Mouse (Mus musculus) limb, embryonic 10.5 days (tissue): ENCODE results near the gene Gm10645. TPM values are rescaled to one million over a fixed set of nuclear protein-coding genes. Genes with fewer than 3 reads are reported as not detected.

Experiments used
- DNase-seq: peaks from one replicate; pipeline ENCODE4 v3.0.0-alpha.2; 2017; ENCODE audit warnings: low spot score
- H3K27ac ChIP-seq: fragments of 300-500 bp; sonication (generic); 2 replicates; pipeline ENCODE4 v1.5.1; 2016; ENCODE audit warnings: mild to moderate bottlenecking
- H3K27me3 ChIP-seq: fragments of 300-500 bp; sonication (generic); 2 replicates; pipeline ENCODE4 v1.6.1; 2016; ENCODE audit warnings: low read depth, mild to moderate bottlenecking; ENCODE audit not compliant: poor library complexity, severe bottlenecking
- H3K36me3 ChIP-seq: fragments of 300-500 bp; sonication (generic); 2 replicates; pipeline ENCODE4 v1.6.1; 2016; ENCODE audit warnings: mild to moderate bottlenecking, moderate library complexity
- H3K4me1 ChIP-seq: fragments of 300-500 bp; sonication (generic); 2 replicates; pipeline ENCODE4 v1.6.1; 2016
- H3K4me3 ChIP-seq: fragments of 300-500 bp; sonication (generic); 2 replicates; pipeline ENCODE4 v1.5.1; 2016; ENCODE audit warnings: mild to moderate bottlenecking, moderate library complexity
- H3K9me3 ChIP-seq: fragments of 300-500 bp; sonication (generic); replicated peaks from 2 replicates; pipeline ENCODE4 v1.6.1; 2016; ENCODE audit warnings: mild to moderate bottlenecking
- WGBS: fragments of 180-500 bp; shearing (Covaris S2); methylation state at CpG from one replicate; pipeline ENCODE4 v1.1.7; 2016; 5-methylcytosine and 5-hydroxymethylcytosine counted together
- polyA plus RNA-seq: library from polyadenylated mRNA; unstranded; fragments of >200 nt; fragmentation: Nextera tagmentation; extraction: Ambion mirVana; gene quantifications from 2 replicates; pipeline ENCODE4 v1.2.1, GENCODE M21; 2016

The Gm10645 gene
- polyA plus RNA-seq, 1 experiment from 2014 or later = 1.3 TPM

- WGBS = 81% methylated on average over 5 of the region's 5 CpGs
- peaks cover 10% of the 10 kb centered on the region for H3K4me1 ChIP-seq
- H3K27ac ChIP-seq = no peak overlapping the region
- H3K4me3 ChIP-seq = no peak overlapping the region
- H3K36me3 ChIP-seq = no peaks in the 10 kb centered on the region
- no peak for DNase-seq
- no peaks in the 10 kb centered on the region for H3K27me3 ChIP-seq
- no peaks in the 10 kb centered on the region for H3K9me3 ChIP-seq
These were observed 16.8 kb upstream of the Gm10645 start for GRCm38 (mm10) chr8:83182784-83183183.

GRCm38 (mm10) chr8:83181851-83182482 is 16.0 kb upstream of the Gm10645 start:
- Histone ChIP-seq H3K36me3 (no peaks in the 10 kb centered on the region), H3K27me3 (no peaks in the 10 kb centered on the region), H3K4me1 (peaks cover 17% of the 10 kb centered on the region), H3K9me3 (no peaks in the 10 kb centered on the region), H3K4me3 (no peak overlapping the region), H3K27ac (no peak overlapping the region)
- no peak for DNase-seq
- 82% methylated on average over 6 of the region's 6 CpGs for WGBS

DNA sequence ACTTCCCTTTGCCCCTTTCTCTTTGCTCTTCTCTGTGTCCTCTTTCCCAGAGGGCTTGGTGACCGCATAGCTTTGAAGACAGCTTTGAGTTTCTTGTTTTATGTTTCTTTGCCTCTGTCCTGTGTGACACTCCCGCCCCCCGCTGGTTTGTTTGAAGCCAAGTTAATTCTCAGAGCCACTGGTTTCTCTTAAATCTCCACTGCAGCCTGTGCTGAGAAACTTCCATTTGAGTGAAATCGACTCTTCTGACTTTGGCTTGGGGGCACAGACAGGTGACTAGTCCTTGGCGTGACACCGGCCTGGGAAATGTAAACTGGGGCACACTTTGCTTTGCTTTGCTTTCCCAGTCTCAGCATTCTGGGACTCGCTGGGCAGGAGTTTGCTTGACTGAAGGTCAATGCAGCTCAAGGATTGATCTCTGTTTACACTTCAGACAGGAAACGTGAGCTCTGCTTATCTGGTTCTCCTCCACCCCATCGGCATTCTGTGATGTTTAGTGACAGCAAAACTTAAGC is 12.3 kb upstream of the Gm10645 start:
- 6% methylated on average over 9 of the region's 9 CpGs for WGBS
- H3K4me1 ChIP-seq = peaks cover 17% of the 10 kb centered on the region
- DNase-seq = peak; percentile 36
- H3K4me3 ChIP-seq = no peak overlapping the region; the same call in 1 of the 2 replicates
- no peaks in the 10 kb centered on the region for H3K27me3 ChIP-seq
- H3K36me3 ChIP-seq = no peaks in the 10 kb centered on the region
- H3K27ac ChIP-seq = no peak overlapping the region
- no peaks in the 10 kb centered on the region for H3K9me3 ChIP-seq

DNA sequence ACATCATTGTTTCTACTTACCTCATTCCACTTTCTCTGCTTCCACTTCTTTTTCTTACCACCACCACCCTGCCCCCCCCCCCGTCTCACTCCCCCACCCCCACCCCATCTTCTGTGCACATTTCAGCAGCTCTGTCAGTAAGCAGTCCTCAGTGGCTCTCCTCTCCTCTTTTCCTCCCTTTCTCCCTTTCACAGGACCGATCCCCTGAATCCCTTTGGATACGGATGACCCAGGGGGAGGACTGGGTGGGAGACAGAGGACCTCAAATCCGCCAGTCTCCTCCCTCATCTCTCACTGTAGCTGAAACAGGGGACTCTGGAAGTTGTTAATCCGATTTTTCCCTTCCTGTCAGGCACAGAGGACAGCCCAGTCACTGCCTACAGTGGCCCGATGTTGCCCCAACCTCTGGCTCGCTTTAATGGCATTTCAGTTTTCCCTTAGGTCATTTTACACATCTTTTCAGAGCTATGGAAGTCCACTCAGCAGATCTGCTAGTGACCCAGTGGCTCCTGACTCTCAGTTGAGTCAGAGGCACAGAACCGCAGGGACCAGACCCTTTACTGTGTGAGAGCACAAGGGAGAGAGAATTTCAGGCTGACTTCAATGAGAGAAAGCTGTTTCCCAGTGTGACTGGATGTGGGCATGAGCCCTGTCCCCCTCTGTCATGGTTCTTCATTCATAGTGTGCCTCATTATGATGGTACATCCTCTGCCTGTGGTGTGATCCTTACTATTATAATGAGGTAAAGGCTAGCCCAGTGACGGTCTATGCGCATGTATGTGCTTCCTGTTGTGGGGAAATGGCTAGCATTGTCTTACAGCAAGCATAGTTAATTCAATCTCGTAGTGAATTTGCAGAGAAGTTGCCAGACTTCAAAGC is 11.6 kb upstream of the Gm10645 start:
- 16% methylated on average over 11 of the region's 11 CpGs for WGBS
- H3K36me3 ChIP-seq = no peaks in the 10 kb centered on the region
- H3K27me3 ChIP-seq = no peaks in the 10 kb centered on the region
- no peak for DNase-seq
- no peaks in the 10 kb centered on the region for H3K9me3 ChIP-seq
- no peak overlapping the region for H3K4me3 ChIP-seq
- H3K27ac ChIP-seq = no peak overlapping the region
- peaks cover 17% of the 10 kb centered on the region for H3K4me1 ChIP-seq

DNA sequence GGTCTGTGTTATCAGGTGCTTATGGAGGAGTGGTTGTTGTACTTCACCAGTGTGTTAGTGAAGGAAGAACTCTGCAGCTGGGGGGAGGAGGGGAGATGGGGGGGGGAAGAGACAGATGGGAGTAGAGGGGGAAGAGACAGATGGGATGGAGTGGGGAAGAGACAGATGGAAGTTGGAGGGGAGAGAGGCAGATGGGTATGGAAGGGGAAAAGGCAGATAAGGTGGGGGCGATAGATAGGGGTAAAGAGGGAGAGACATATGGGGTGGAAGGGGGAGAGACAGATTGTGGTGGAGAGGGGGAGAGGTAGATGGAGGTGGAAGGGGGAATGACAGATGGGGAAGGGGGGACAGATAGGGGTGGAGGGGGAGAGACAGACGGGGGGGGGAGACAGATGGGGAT is 10.8 kb upstream of the Gm10645 start:
- H3K9me3 ChIP-seq = no peaks in the 10 kb centered on the region
- no peak for DNase-seq
- 48% methylated on average over 2 of the region's 2 CpGs for WGBS
- H3K27ac ChIP-seq = no peak overlapping the region
- no peaks in the 10 kb centered on the region for H3K27me3 ChIP-seq
- no peaks in the 10 kb centered on the region for H3K36me3 ChIP-seq
- H3K4me3 ChIP-seq = no peak overlapping the region
- peaks cover 17% of the 10 kb centered on the region for H3K4me1 ChIP-seq

GRCm38 (mm10) chr8:83175680-83176079 is 9.7 kb upstream of the Gm10645 start:
- Histone ChIP-seq H3K27ac (no peak overlapping the region), H3K9me3 (no peaks in the 10 kb centered on the region), H3K36me3 (no peaks in the 10 kb centered on the region), H3K4me1 (peaks cover 17% of the 10 kb centered on the region), H3K27me3 (no peaks in the 10 kb centered on the region), H3K4me3 (no peak overlapping the region)
- DNase-seq = no peak
- WGBS = 80% methylated on average over 10 of the region's 10 CpGs

DNA sequence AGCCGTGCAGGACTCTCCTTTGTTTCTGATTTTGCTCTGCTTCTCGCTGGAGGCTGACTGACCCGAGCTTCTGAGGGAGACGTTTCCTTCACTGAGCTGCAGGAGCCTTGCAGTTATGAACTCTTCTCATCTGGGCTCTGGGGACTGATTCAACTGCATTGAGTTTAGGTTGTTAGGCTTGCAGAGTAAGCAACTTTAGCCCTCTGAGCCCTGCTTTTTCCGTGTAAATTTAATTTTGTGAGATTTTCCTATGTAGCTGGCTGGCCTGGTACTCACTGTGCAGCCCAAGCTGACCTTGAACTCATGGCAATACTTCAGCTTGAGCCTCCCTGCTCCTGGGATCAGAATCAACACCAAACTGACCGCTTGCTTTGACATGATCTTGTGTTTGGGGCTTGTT is 4.9 kb upstream of the Gm10645 start:
- Histone ChIP-seq H3K27ac (no peak overlapping the region), H3K27me3 (no peaks in the 10 kb centered on the region)

DNA sequence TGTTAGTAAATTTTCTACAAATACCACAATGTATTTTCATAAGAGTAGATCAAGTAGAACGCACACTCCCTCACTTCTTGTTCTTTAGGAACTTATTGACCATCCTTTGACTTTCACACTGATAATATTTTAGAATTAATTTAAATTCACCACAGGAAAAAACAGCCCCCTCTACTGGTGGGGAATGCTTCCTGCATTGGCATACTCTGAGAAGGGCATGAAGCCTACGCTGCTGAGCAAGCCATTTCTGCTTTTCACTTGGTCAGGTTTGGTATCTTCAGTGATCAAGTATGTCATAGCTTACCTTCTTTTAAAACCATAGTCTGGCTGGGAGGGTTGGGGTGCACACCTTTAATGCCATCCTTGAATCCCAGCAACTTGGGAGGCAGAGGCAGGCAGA is 3.7 kb upstream of the Gm10645 start:
- 92% methylated on average over 2 of the region's 2 CpGs for WGBS

More for the DNA sequence above, 4.9 kb upstream of the Gm10645 start:
- Histone ChIP-seq H3K4me3 (no peak overlapping the region), H3K36me3 (no peaks in the 10 kb centered on the region), H3K4me1 (0 out of 2 replicates have a peak, but pooled peaks cover 5% of the 10 kb centered on the region), H3K9me3 (no peaks in the 10 kb centered on the region)
- no peak for DNase-seq
- 71% methylated on average over 6 of the region's 6 CpGs for WGBS

DNA sequence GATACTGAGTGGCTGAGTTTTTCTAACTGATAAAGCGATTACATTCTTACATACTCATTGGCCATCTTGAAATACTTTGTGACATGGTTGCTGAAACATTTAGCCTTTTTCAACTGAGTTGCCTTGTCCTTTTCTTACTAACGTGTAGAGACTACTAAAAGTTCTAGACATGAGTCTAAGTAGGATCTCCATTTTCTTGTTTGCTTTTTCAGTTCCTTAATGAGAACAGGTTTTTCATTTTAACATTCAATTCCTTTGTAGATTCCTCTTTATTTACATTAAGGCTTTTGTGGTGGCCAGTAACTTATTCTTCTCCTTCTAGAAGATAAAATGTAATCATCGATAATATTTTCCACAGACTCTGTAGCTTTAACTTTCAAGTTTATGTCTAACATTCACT is 3.2 kb upstream of the Gm10645 start:
- H3K9me3 ChIP-seq = no peaks in the 10 kb centered on the region
- WGBS = 88% methylated on average over 3 of the region's 3 CpGs
- peaks cover 13% of the 10 kb centered on the region; the same call in 1 of the 2 replicates for H3K4me1 ChIP-seq
- H3K27ac ChIP-seq = no peak overlapping the region
- no peaks in the 10 kb centered on the region for H3K36me3 ChIP-seq
- DNase-seq = no peak
- no peak overlapping the region for H3K4me3 ChIP-seq
- H3K27me3 ChIP-seq = peaks cover 3% of the 10 kb centered on the region; the same call in 1 of the 2 replicates

More for the DNA sequence above, 3.7 kb upstream of the Gm10645 start:
- Histone ChIP-seq H3K27me3 (no peaks in the 10 kb centered on the region), H3K9me3 (no peaks in the 10 kb centered on the region), H3K4me1 (peaks cover 13% of the 10 kb centered on the region; the same call in 1 of the 2 replicates), H3K27ac (no peak overlapping the region), H3K36me3 (no peaks in the 10 kb centered on the region), H3K4me3 (no peak overlapping the region)
- no peak for DNase-seq

DNA sequence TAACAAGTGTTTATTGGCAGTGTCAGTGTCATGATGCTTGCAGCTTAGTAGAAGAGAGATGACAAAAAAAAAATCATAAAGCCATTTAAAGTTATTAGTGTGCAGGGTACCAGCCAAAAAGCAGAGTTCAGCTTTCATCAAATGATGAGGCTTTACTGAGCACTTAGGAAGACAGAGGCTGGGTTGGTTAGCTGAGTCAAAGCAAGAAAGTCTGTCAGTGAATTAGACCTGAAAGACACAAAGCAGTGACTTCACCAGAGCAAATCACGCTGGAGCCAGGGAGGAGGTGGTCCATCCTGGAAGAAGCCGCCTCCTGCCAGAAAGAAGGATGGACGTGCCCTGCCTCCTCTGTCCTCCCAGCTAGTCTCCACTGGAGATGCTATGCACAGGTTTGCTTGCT is 2.0 kb upstream of the Gm10645 start:
- H3K4me1 ChIP-seq = peaks cover 13% of the 10 kb centered on the region; the same call in 1 of the 2 replicates
- H3K36me3 ChIP-seq = no peaks in the 10 kb centered on the region
- peaks cover 8% of the 10 kb centered on the region; the same call in 1 of the 2 replicates for H3K27me3 ChIP-seq
- H3K4me3 ChIP-seq = no peak overlapping the region
- no peaks in the 10 kb centered on the region for H3K9me3 ChIP-seq
- no peak overlapping the region for H3K27ac ChIP-seq
- 39% methylated on average over 3 of the region's 3 CpGs for WGBS
- DNase-seq = no peak

DNA sequence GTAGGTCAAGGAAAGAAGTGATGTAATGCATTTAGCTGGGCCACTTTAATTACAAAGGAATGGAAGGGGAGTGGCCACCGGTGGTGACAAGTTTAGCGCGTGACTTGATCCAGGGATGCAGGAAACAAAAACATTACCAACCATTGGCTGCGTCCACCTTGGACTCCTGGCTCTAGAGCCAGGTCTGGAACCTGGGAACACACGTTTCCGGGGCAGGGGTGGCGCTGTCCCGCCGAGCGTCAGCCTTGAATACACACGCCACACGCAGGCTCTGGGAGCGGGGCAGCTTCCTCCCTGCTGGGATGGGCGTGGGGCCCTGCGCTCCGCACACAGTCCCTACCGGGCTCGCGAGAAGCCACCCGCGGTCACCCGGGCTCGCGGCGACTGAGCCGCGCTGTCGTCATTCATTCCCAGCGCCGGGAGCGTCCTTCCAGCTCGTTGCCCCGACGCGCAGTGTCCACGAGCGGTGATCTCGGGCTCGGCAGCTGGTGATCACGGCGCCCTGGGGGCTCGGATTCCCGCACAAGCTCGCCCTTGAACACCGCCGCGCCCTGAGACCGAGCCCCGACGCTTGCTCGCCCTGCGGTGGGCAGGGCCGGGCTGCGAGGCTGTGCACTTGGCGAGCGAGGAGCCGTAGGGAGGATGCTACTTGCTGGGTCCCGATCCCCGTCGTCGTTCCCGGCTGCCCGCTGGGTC is 587 bp downstream of the Gm10645 start, which contains the start of gene Tbc1d9:
Gene Tbc1d9, plus strand, starts transcription at position 118 of the 696 bp plus-strand sequence.
- Histone ChIP-seq H3K27ac (peak within 1 kb of the TSS; percentile 91), H3K36me3 (no peaks in the 10 kb centered on the region), H3K4me1 (peaks cover 13% of the 10 kb centered on the region; the same call in 1 of the 2 replicates), H3K4me3 (peak within 1 kb of the TSS; percentile 71), H3K27me3 (peaks cover 8% of the 10 kb centered on the region; the same call in 1 of the 2 replicates), H3K9me3 (no peaks in the 10 kb centered on the region)
- DNase-seq = peak; percentile 83
- WGBS = under 1% methylated on average over 62 of the region's 63 CpGs

- WGBS = 80% methylated on average over 2 of the region's 2 CpGs
These were observed 5.4 kb downstream of the Gm10645 start for GRCm38 (mm10) chr8:83160613-83161012.

More at GRCm38 (mm10) chr8:83160613-83161012, 5.4 kb downstream of the Gm10645 start:
- H3K27me3 ChIP-seq = peaks cover 8% of the 10 kb centered on the region; the same call in 1 of the 2 replicates
- H3K4me1 ChIP-seq = peaks cover 8% of the 10 kb centered on the region; the same call in 1 of the 2 replicates
- DNase-seq = no peak
- H3K27ac ChIP-seq = no peak overlapping the region
- no peaks in the 10 kb centered on the region for H3K36me3 ChIP-seq
- H3K9me3 ChIP-seq = no peaks in the 10 kb centered on the region
- no peak overlapping the region for H3K4me3 ChIP-seq
